Mouse (Mus musculus) hindbrain, embryonic 13.5 days (tissue): ENCODE results near the gene Smim24. TPM values are rescaled to one million over a fixed set of nuclear protein-coding genes. Genes with fewer than 3 reads are reported as not detected.
A peak's percentile ranks its signal among the peaks of the same experiment; 100 is the strongest.

Source experiments
- ATAC-seq: fragments of 200-750 bp; cut with Nextera tagmentation; 2 replicates; pipeline ENCODE4 v1.8.0; 2017; ENCODE audit warnings: moderate TSS enrichment; ENCODE audit not compliant: low FRiP score
- H3K27ac ChIP-seq: fragments of 300-500 bp; sonication (generic); 2 replicates; pipeline ENCODE4 v1.5.1; 2015; ENCODE audit warnings: inconsistent platforms, mild to moderate bottlenecking, moderate library complexity
- H3K27me3 ChIP-seq: fragments of 300-500 bp; sonication (generic); 2 replicates; pipeline ENCODE4 v1.6.1; 2015; ENCODE audit warnings: mild to moderate bottlenecking, inconsistent platforms
- H3K36me3 ChIP-seq: fragments of 300-500 bp; sonication (generic); 2 replicates; pipeline ENCODE4 v1.6.1; 2015; ENCODE audit warnings: mild to moderate bottlenecking, inconsistent platforms
- H3K4me1 ChIP-seq: fragments of 300-500 bp; sonication (generic); replicated peaks from 2 replicates; pipeline ENCODE4 v1.6.1; 2015; ENCODE audit warnings: inconsistent platforms
- H3K4me2 ChIP-seq: fragments of 300-500 bp; sonication (generic); 2 replicates; pipeline ENCODE4 v1.6.1; 2015; ENCODE audit warnings: inconsistent platforms, mild to moderate bottlenecking, moderate library complexity
- H3K4me3 ChIP-seq: fragments of 300-500 bp; sonication (generic); 2 replicates; pipeline ENCODE4 v1.5.1; 2015; ENCODE audit warnings: mild to moderate bottlenecking, inconsistent platforms
- H3K9ac ChIP-seq: fragments of 300-500 bp; sonication (generic); 2 replicates; pipeline ENCODE4 v1.6.1; 2015; ENCODE audit warnings: mild to moderate bottlenecking, inconsistent platforms
- H3K9me3 ChIP-seq: fragments of 300-500 bp; sonication (generic); 2 replicates; pipeline ENCODE4 v1.6.1; 2016; ENCODE audit warnings: inconsistent platforms
- WGBS: fragments of 180-500 bp; shearing (Covaris S2); methylation state at CpG from one replicate; pipeline ENCODE4 v1.1.7; 2015; 5-methylcytosine and 5-hydroxymethylcytosine counted together
- polyA plus RNA-seq: library from polyadenylated mRNA; unstranded; fragments of >200 nt; fragmentation: Nextera tagmentation; extraction: Ambion mirVana; gene quantifications from 2 replicates; pipeline ENCODE4 v1.2.1, GENCODE M21; 2015

Gene Smim24
- polyA plus RNA-seq, 1 experiment from 2014 or later: 1.8 TPM

GRCm38 (mm10) chr10:81399296-81399695, 6.4 kb downstream of the Smim24 start:
- Histone ChIP-seq H3K4me2 (no peak overlapping the region), H3K9me3 (no peaks in the 10 kb centered on the region)
- WGBS: 63% methylated on average over 5 of the region's 5 CpGs

GRCm38 (mm10) chr10:81399798-81400308, 7.0 kb downstream of the Smim24 start:
- Histone ChIP-seq H3K4me1 (peaks cover 80% of the 10 kb centered on the region), H3K27me3 (peaks cover 8% of the 10 kb centered on the region; the same call in 1 of the 2 replicates), H3K4me3 (no peak overlapping the region), H3K4me2 (peak overlapping the region; percentile 32; the same call in 1 of the 2 replicates), H3K36me3 (peaks cover 37% of the 10 kb centered on the region), H3K9me3 (no peaks in the 10 kb centered on the region), H3K27ac (no peak overlapping the region), H3K9ac (peak overlapping the region; percentile 39)
- ATAC-seq: no peak
- 79% methylated on average over 18 of the region's 18 CpGs for WGBS

More at GRCm38 (mm10) chr10:81399296-81399695, 6.4 kb downstream of the Smim24 start:
- H3K4me1 ChIP-seq: peaks cover 76% of the 10 kb centered on the region
- H3K27me3 ChIP-seq: 0 out of 2 replicates have a peak, but pooled peaks cover 3% of the 10 kb centered on the region
- no peak for ATAC-seq
- H3K4me3 ChIP-seq: no peak overlapping the region
- no peak overlapping the region for H3K27ac ChIP-seq
- 0 out of 2 replicates have a peak overlapping the region, but pooled peaks have one; percentile 16 for H3K9ac ChIP-seq
- H3K36me3 ChIP-seq: peaks cover 32% of the 10 kb centered on the region

- Histone ChIP-seq H3K4me1 (peaks cover 80% of the 10 kb centered on the region), H3K36me3 (peaks cover 42% of the 10 kb centered on the region), H3K27ac (peak overlapping the region; percentile 92), H3K9ac (peak overlapping the region; percentile 56), H3K4me3 (no peak overlapping the region), H3K4me2 (peak overlapping the region; percentile 32; the same call in 1 of the 2 replicates), H3K27me3 (peaks cover 13% of the 10 kb centered on the region; the same call in 1 of the 2 replicates), H3K9me3 (no peaks in the 10 kb centered on the region)
- ATAC-seq: no peak
- 39% methylated on average over 22 of the region's 22 CpGs for WGBS
Observed at GRCm38 (mm10) chr10:81400371-81401204, 7.7 kb downstream of the Smim24 start.

- peak overlapping the region; percentile 14; the same call in 1 of the 2 replicates for H3K9ac ChIP-seq
- no peak overlapping the region for H3K4me3 ChIP-seq
- H3K4me1 ChIP-seq: peaks cover 78% of the 10 kb centered on the region
- H3K9me3 ChIP-seq: no peaks in the 10 kb centered on the region
- peak overlapping the region; percentile 92 for H3K27ac ChIP-seq
- ATAC-seq: no peak; the same call in 1 of the 2 replicates
- peaks cover 18% of the 10 kb centered on the region; the same call in 1 of the 2 replicates for H3K27me3 ChIP-seq
- WGBS: 22% methylated on average over 10 of the region's 10 CpGs
- no peak overlapping the region for H3K4me2 ChIP-seq
- H3K36me3 ChIP-seq: peaks cover 48% of the 10 kb centered on the region
Observed at GRCm38 (mm10) chr10:81401205-81401520, 8.3 kb downstream of the Smim24 start.

- Histone ChIP-seq H3K9ac (peak overlapping the region; percentile 43; the same call in 1 of the 2 replicates), H3K4me1 (peaks cover 78% of the 10 kb centered on the region), H3K27me3 (peaks cover 24% of the 10 kb centered on the region), H3K9me3 (no peaks in the 10 kb centered on the region), H3K4me2 (peak overlapping the region; percentile 17; the same call in 1 of the 2 replicates), H3K4me3 (no peak overlapping the region), H3K36me3 (peaks cover 53% of the 10 kb centered on the region), H3K27ac (peak overlapping the region; percentile 92)
- 5% methylated on average over 18 of the region's 18 CpGs for WGBS
- ATAC-seq: peak; percentile 75
Observed at GRCm38 (mm10) chr10:81401521-81402226, 8.8 kb downstream of the Smim24 start.

GRCm38 (mm10) chr10:81402227-81402765, 9.4 kb downstream of the Smim24 start:
- WGBS: 15% methylated on average over 7 of the region's 7 CpGs
- H3K4me3 ChIP-seq: no peak overlapping the region
- peaks cover 30% of the 10 kb centered on the region for H3K27me3 ChIP-seq
- ATAC-seq: no peak; the same call in 1 of the 2 replicates
- H3K4me1 ChIP-seq: peaks cover 78% of the 10 kb centered on the region
- peaks cover 59% of the 10 kb centered on the region for H3K36me3 ChIP-seq
- peak overlapping the region; percentile 92 for H3K27ac ChIP-seq
- peak overlapping the region; percentile 43; the same call in 1 of the 2 replicates for H3K9ac ChIP-seq
- peak overlapping the region; percentile 17; the same call in 1 of the 2 replicates for H3K4me2 ChIP-seq
- no peaks in the 10 kb centered on the region for H3K9me3 ChIP-seq

- no peak overlapping the region for H3K9ac ChIP-seq
- ATAC-seq: no peak
- peaks cover 79% of the 10 kb centered on the region for H3K4me1 ChIP-seq
- 34% methylated on average over 10 of the region's 10 CpGs for WGBS
- peak overlapping the region; percentile 92 for H3K27ac ChIP-seq
- H3K4me2 ChIP-seq: no peak overlapping the region
- no peaks in the 10 kb centered on the region for H3K9me3 ChIP-seq
- peaks cover 39% of the 10 kb centered on the region for H3K27me3 ChIP-seq
- no peak overlapping the region for H3K4me3 ChIP-seq
- peaks cover 64% of the 10 kb centered on the region for H3K36me3 ChIP-seq
Observed at GRCm38 (mm10) chr10:81403511-81403910, 10.7 kb downstream of the Smim24 start.

- Histone ChIP-seq H3K4me2 (no peak overlapping the region), H3K9me3 (no peaks in the 10 kb centered on the region), H3K27ac (peak overlapping the region; percentile 13; the same call in 1 of the 2 replicates), H3K4me1 (peaks cover 85% of the 10 kb centered on the region), H3K27me3 (peaks cover 44% of the 10 kb centered on the region), H3K9ac (no peak overlapping the region), H3K4me3 (no peak overlapping the region), H3K36me3 (peaks cover 66% of the 10 kb centered on the region)
- no peak for ATAC-seq
- 17% methylated on average over 9 of the region's 9 CpGs for WGBS
Observed at GRCm38 (mm10) chr10:81404082-81404481, 11.2 kb downstream of the Smim24 start.

GRCm38 (mm10) chr10:81404720-81405119, 11.9 kb downstream of the Smim24 start:
- Histone ChIP-seq H3K9me3 (no peaks in the 10 kb centered on the region), H3K27me3 (peaks cover 47% of the 10 kb centered on the region), H3K4me2 (no peak overlapping the region), H3K27ac (no peak overlapping the region), H3K9ac (0 out of 2 replicates have a peak overlapping the region, but pooled peaks have one; percentile 43), H3K36me3 (peaks cover 59% of the 10 kb centered on the region), H3K4me3 (no peak overlapping the region), H3K4me1 (peaks cover 86% of the 10 kb centered on the region)
- WGBS: 56% methylated on average over 18 of the region's 18 CpGs
- ATAC-seq: no peak

- no peak for ATAC-seq
- Histone ChIP-seq H3K27me3 (peaks cover 47% of the 10 kb centered on the region), H3K9ac (no peak overlapping the region), H3K9me3 (no peaks in the 10 kb centered on the region), H3K4me3 (no peak overlapping the region), H3K27ac (no peak overlapping the region), H3K36me3 (peaks cover 50% of the 10 kb centered on the region), H3K4me1 (peaks cover 86% of the 10 kb centered on the region), H3K4me2 (no peak overlapping the region)
- WGBS: 39% methylated on average over 13 of the region's 13 CpGs
Observed at GRCm38 (mm10) chr10:81405588-81406201, 12.8 kb downstream of the Smim24 start.
